Mouse (Mus musculus): ENCODE data around the gene Osbpl9. TPM values are rescaled to one million over a fixed set of nuclear protein-coding genes. Genes with fewer than 3 reads are reported as not detected.

Gene Osbpl9
- polyA plus RNA-seq, 1 experiment from 2014 or later, result 75.8 TPM

- H3K27ac ChIP-seq (ENCODE audit: low read depth, low read length), result no peak overlapping the region
- H3K4me3 ChIP-seq (ENCODE audit: low read depth, low read length), result no peak overlapping the region
- no peaks in the 10 kb centered on the region for H3K27me3 ChIP-seq (ENCODE audit: control insufficient read depth, insufficient read depth, low read length)
- WGBS, result 60% methylated on average over 2 of the region's 2 CpGs
- no peaks in the 10 kb centered on the region for H3K36me3 ChIP-seq (ENCODE audit: control insufficient read depth, insufficient read depth, low read length)
- H3K9me3 ChIP-seq (ENCODE audit: control insufficient read depth, low read length), result no peaks in the 10 kb centered on the region
- DNase-seq (ENCODE audit: low spot score, missing footprints) (no peak), ATAC-seq (ENCODE audit: low FRiP score) (no peak)
- H3K4me2 ChIP-seq, result no peak overlapping the region
- H3K9ac ChIP-seq (ENCODE audit: low read length), result no peak overlapping the region
- peaks cover 3% of the 10 kb centered on the region; the same call in 1 of the 2 replicates for H3K4me1 ChIP-seq (ENCODE audit: control insufficient read depth, insufficient read depth, low read length)
These were observed 51.9 kb downstream of the Osbpl9 start for GRCm38 (mm10) chr4:109150214-109150613.

- Histone ChIP-seq H3K36me3 (ENCODE audit: control insufficient read depth, insufficient read depth, low read length) (no peaks in the 10 kb centered on the region), H3K4me1 (ENCODE audit: control insufficient read depth, insufficient read depth, low read length) (peaks cover 3% of the 10 kb centered on the region; the same call in 1 of the 2 replicates), H3K9me3 (ENCODE audit: control insufficient read depth, low read length) (no peaks in the 10 kb centered on the region), H3K27me3 (ENCODE audit: control insufficient read depth, insufficient read depth, low read length) (no peaks in the 10 kb centered on the region), H3K4me2 (no peak overlapping the region), H3K4me3 (ENCODE audit: low read depth, low read length) (no peak overlapping the region), H3K9ac (ENCODE audit: low read length) (no peak overlapping the region), H3K27ac (ENCODE audit: low read depth, low read length) (no peak overlapping the region)
- 88% methylated on average over 2 of the region's 2 CpGs for WGBS
- peak; percentile 73 for DNase-seq (ENCODE audit: low spot score, missing footprints)
- no peak for ATAC-seq (ENCODE audit: low FRiP score)
These were observed 52.7 kb downstream of the Osbpl9 start for GRCm38 (mm10) chr4:109149411-109149810.

GRCm38 (mm10) chr4:109147278-109148038, 54.6 kb downstream of the Osbpl9 start:
- DNase-seq (ENCODE audit: low spot score, missing footprints), result peak; percentile 91
- Histone ChIP-seq H3K9ac (ENCODE audit: low read length) (no peak overlapping the region), H3K4me1 (ENCODE audit: control insufficient read depth, insufficient read depth, low read length) (no peaks in the 10 kb centered on the region), H3K36me3 (ENCODE audit: control insufficient read depth, insufficient read depth, low read length) (no peaks in the 10 kb centered on the region), H3K27ac (ENCODE audit: low read depth, low read length) (no peak overlapping the region), H3K4me2 (no peak overlapping the region), H3K9me3 (ENCODE audit: control insufficient read depth, low read length) (no peaks in the 10 kb centered on the region), H3K4me3 (ENCODE audit: low read depth, low read length) (no peak overlapping the region), H3K27me3 (ENCODE audit: control insufficient read depth, insufficient read depth, low read length) (no peaks in the 10 kb centered on the region)
- ATAC-seq (ENCODE audit: low FRiP score), result no peak
- WGBS, result 60% methylated on average over 11 of the region's 11 CpGs

GRCm38 (mm10) chr4:109143091-109143490, 59.0 kb downstream of the Osbpl9 start:
- 77% methylated on average over 1 of the region's 1 CpGs for WGBS
- H3K27me3 ChIP-seq (ENCODE audit: control insufficient read depth, insufficient read depth, low read length), result no peaks in the 10 kb centered on the region
- ATAC-seq (ENCODE audit: low FRiP score), result no peak

GRCm38 (mm10) chr4:109138551-109138950, 63.5 kb downstream of the Osbpl9 start:
- peak; percentile 72 for DNase-seq (ENCODE audit: low spot score, missing footprints)
- no peak for ATAC-seq (ENCODE audit: low FRiP score)
- Histone ChIP-seq H3K4me2 (no peak overlapping the region), H3K9ac (ENCODE audit: low read length) (no peak overlapping the region), H3K36me3 (ENCODE audit: control insufficient read depth, insufficient read depth, low read length) (no peaks in the 10 kb centered on the region), H3K4me3 (ENCODE audit: low read depth, low read length) (no peak overlapping the region), H3K4me1 (ENCODE audit: control insufficient read depth, insufficient read depth, low read length) (no peaks in the 10 kb centered on the region), H3K27me3 (ENCODE audit: control insufficient read depth, insufficient read depth, low read length) (no peaks in the 10 kb centered on the region), H3K9me3 (ENCODE audit: control insufficient read depth, low read length) (no peaks in the 10 kb centered on the region), H3K27ac (ENCODE audit: low read depth, low read length) (no peak overlapping the region)
- whole genome bisulfite sequencing, result 56% methylated on average over 4 of the region's 4 CpGs

More at GRCm38 (mm10) chr4:109143091-109143490, 59.0 kb downstream of the Osbpl9 start:
- DNase-seq (ENCODE audit: low spot score, missing footprints), result peak; percentile 68
- H3K4me2 ChIP-seq, result no peak overlapping the region
- H3K4me3 ChIP-seq (ENCODE audit: low read depth, low read length), result no peak overlapping the region
- no peaks in the 10 kb centered on the region for H3K9me3 ChIP-seq (ENCODE audit: control insufficient read depth, low read length)
- no peaks in the 10 kb centered on the region for H3K36me3 ChIP-seq (ENCODE audit: control insufficient read depth, insufficient read depth, low read length)
- no peaks in the 10 kb centered on the region for H3K4me1 ChIP-seq (ENCODE audit: control insufficient read depth, insufficient read depth, low read length)
- no peak overlapping the region for H3K27ac ChIP-seq (ENCODE audit: low read depth, low read length)
- H3K9ac ChIP-seq (ENCODE audit: low read length), result no peak overlapping the region

- H3K27ac ChIP-seq (ENCODE audit: low read depth, low read length), result no peak overlapping the region
- H3K4me2 ChIP-seq, result no peak overlapping the region
- DNase-seq (ENCODE audit: low spot score, missing footprints), result peak; percentile 51
- H3K4me1 ChIP-seq (ENCODE audit: control insufficient read depth, insufficient read depth, low read length), result no peaks in the 10 kb centered on the region
- H3K4me3 ChIP-seq (ENCODE audit: low read depth, low read length), result no peak overlapping the region
- H3K27me3 ChIP-seq (ENCODE audit: control insufficient read depth, insufficient read depth, low read length), result no peaks in the 10 kb centered on the region
- no peak for ATAC-seq (ENCODE audit: low FRiP score)
- 86% methylated on average over 7 of the region's 7 CpGs for WGBS
- H3K9ac ChIP-seq (ENCODE audit: low read length), result no peak overlapping the region
- H3K9me3 ChIP-seq (ENCODE audit: control insufficient read depth, low read length), result no peaks in the 10 kb centered on the region
- no peaks in the 10 kb centered on the region for H3K36me3 ChIP-seq (ENCODE audit: control insufficient read depth, insufficient read depth, low read length)
These were observed 65.5 kb downstream of the Osbpl9 start for GRCm38 (mm10) chr4:109136475-109137125.

GRCm38 (mm10) chr4:109134955-109135354, 67.1 kb downstream of the Osbpl9 start:
- no peak overlapping the region for H3K4me3 ChIP-seq (ENCODE audit: low read depth, low read length)
- no peak overlapping the region for H3K4me2 ChIP-seq
- H3K36me3 ChIP-seq (ENCODE audit: control insufficient read depth, insufficient read depth, low read length), result no peaks in the 10 kb centered on the region
- 84% methylated on average over 3 of the region's 3 CpGs for WGBS
- no peak overlapping the region for H3K27ac ChIP-seq (ENCODE audit: low read depth, low read length)
- H3K9ac ChIP-seq (ENCODE audit: low read length), result no peak overlapping the region
- H3K27me3 ChIP-seq (ENCODE audit: control insufficient read depth, insufficient read depth, low read length), result no peaks in the 10 kb centered on the region
- H3K9me3 ChIP-seq (ENCODE audit: control insufficient read depth, low read length), result no peaks in the 10 kb centered on the region
- DNase-seq (ENCODE audit: low spot score, missing footprints), result no peak
- ATAC-seq (ENCODE audit: low FRiP score), result no peak
- H3K4me1 ChIP-seq (ENCODE audit: control insufficient read depth, insufficient read depth, low read length), result no peaks in the 10 kb centered on the region

- no peak overlapping the region for H3K4me3 ChIP-seq (ENCODE audit: low read depth, low read length)
- no peak overlapping the region for H3K27ac ChIP-seq (ENCODE audit: low read depth, low read length)
- ATAC-seq (ENCODE audit: low FRiP score) (no peak), DNase-seq (ENCODE audit: low spot score, missing footprints) (no peak)
- no peak overlapping the region for H3K9ac ChIP-seq (ENCODE audit: low read length)
- no peak overlapping the region for H3K4me2 ChIP-seq
- WGBS, result 89% methylated on average over 10 of the region's 10 CpGs
- H3K4me1 ChIP-seq (ENCODE audit: control insufficient read depth, insufficient read depth, low read length), result no peaks in the 10 kb centered on the region
- H3K9me3 ChIP-seq (ENCODE audit: control insufficient read depth, low read length), result no peaks in the 10 kb centered on the region
- no peaks in the 10 kb centered on the region for H3K36me3 ChIP-seq (ENCODE audit: control insufficient read depth, insufficient read depth, low read length)
- H3K27me3 ChIP-seq (ENCODE audit: control insufficient read depth, insufficient read depth, low read length), result no peaks in the 10 kb centered on the region
These were observed 70.7 kb downstream of the Osbpl9 start for GRCm38 (mm10) chr4:109131256-109131872.

- no peaks in the 10 kb centered on the region for H3K27me3 ChIP-seq (ENCODE audit: control insufficient read depth, insufficient read depth, low read length)
- ATAC-seq (ENCODE audit: low FRiP score) (no peak), DNase-seq (ENCODE audit: low spot score, missing footprints) (no peak)
- no peak overlapping the region for H3K4me2 ChIP-seq
- H3K4me3 ChIP-seq (ENCODE audit: low read depth, low read length), result no peak overlapping the region
- H3K36me3 ChIP-seq (ENCODE audit: control insufficient read depth, insufficient read depth, low read length), result no peaks in the 10 kb centered on the region
- no peak overlapping the region for H3K9ac ChIP-seq (ENCODE audit: low read length)
- no peaks in the 10 kb centered on the region for H3K9me3 ChIP-seq (ENCODE audit: control insufficient read depth, low read length)
- H3K4me1 ChIP-seq (ENCODE audit: control insufficient read depth, insufficient read depth, low read length), result no peaks in the 10 kb centered on the region
- H3K27ac ChIP-seq (ENCODE audit: low read depth, low read length), result no peak overlapping the region
These were observed 73.1 kb downstream of the Osbpl9 start for GRCm38 (mm10) chr4:109128971-109129370.
